Mouse (Mus musculus) spleen, adult 10 weeks (tissue): ENCODE data around the gene Cfap20. TPM values are rescaled to one million over a fixed set of nuclear protein-coding genes. Genes with fewer than 3 reads are reported as not detected.

Experiments used
- polyA plus RNA-seq: library from polyadenylated mRNA; stranded (reverse); fragments of 350-450 nt; fragmentation: Illumina TruSeq; extraction: RNeasy Lipid Tissue Mini Kit (QIAGEN cat#74804); gene quantifications from one replicate; pipeline ENCODE4 v1.2.3, GENCODE M21; 2015; ENCODE audit warnings: low replicate concordance; ENCODE audit not compliant: insufficient read depth

The Cfap20 gene
- polyA plus RNA-seq, result 46.9 TPM

DNA sequence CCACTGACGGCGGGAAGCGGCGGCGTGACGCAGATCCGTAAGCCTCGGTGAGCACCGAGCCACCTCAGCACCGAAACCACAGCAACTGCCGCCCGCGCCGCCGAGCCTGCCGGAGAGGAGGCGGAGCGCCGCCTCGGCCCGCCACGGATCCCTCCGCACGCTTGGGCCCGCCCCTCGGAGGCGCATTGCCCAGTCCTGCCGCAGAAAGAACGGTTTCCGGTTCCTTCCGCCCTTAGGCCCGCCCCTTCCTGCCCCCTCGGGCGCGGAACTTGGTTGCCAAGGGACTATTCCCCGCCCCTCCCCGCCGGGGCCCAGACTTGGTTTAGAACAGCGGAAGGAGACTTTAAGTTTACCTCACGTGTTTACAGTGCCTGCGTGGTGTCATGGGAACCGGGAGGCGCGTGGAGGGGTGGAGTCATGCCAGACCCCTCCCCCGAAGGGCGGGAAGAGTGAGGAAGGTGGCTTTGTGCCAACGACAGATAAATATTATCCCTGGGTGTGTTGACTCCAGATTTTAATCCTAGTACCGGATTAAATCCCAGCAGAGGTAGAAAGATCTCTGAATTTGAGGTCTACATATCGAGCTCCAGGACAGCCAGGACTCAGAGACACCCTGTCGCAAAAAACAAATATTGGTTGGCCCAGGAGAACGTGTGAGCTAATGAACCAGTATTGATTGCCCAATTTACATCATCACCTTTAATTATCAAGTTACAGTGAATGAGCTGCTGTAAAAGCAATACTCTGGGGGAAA is at the start of gene Cfap20:
Gene Cfap20 (minus strand): TSS at position 184 of the 754 bp plus-strand sequence.

Other genes with a start within 250 kb of the Cfap20 start
- 1.2 TPM for gene Kifc3, start 232.1 kb downstream of the Cfap20 start, polyA plus RNA-seq
- 0.28 TPM for gene Cngb1, start 128.3 kb downstream of the Cfap20 start, polyA plus RNA-seq
- 1.2 TPM for gene Tepp, start 124.3 kb downstream of the Cfap20 start, polyA plus RNA-seq
- gene Zfp319, start 102.9 kb downstream of the Cfap20 start, polyA plus RNA-seq, result 6.6 TPM
- 24.3 TPM for gene Usb1, start 102.6 kb downstream of the Cfap20 start, polyA plus RNA-seq
- 1.1 TPM for gene Mmp15, start 82.6 kb downstream of the Cfap20 start, polyA plus RNA-seq
- 111 TPM for gene Csnk2a2, start 55.2 kb upstream of the Cfap20 start, polyA plus RNA-seq
- gene Ccdc113, start 99.2 kb upstream of the Cfap20 start, polyA plus RNA-seq, result not detected
- gene Prss54, start 141.5 kb upstream of the Cfap20 start, polyA plus RNA-seq, result not detected
- 13.2 TPM for gene Gins3, start 198.6 kb upstream of the Cfap20 start, polyA plus RNA-seq
- 0.58 TPM for gene Ndrg4, start 242.1 kb upstream of the Cfap20 start, polyA plus RNA-seq